In the genomic region with DNA sequence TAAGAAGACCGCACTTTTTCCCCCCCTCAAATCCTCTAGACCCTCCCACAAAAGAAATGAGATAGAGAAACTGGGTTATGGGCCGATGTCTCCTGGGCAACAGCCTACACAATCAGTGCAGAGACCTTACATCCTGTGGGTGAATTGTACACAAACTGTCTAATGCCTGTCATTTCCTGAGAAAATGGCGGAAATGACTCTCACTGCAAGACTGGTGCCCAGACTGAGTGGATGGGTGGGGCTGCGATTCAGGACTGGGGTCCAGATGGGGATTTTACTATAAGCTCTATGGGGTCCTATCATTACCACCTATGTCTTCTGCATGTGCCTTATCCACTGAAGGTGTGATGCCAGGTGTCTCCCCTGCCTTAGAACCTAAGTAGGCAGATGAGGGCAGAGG, we compare ENCODE assay signal across 18 mouse cellular contexts. TPM values are rescaled to one million over a fixed set of nuclear protein-coding genes. Genes with fewer than 3 reads are reported as not detected.
A peak's percentile ranks its signal among the peaks of the same experiment; 100 is the strongest.
DNase-seq lines count a peak whose midpoint lies in the region; ATAC-seq and TF ChIP-seq lines count a peak whose summit lies in the region.
"Had no signal": no experiment of that assay in that cellular context is flagged by ENCODE, and none has a peak within 500 bp of the region (broad histone marks: within the 10 kb centered on the region; RNA-seq: fewer than 3 reads in every experiment).

No protein-coding gene starts in this region.

- no peak for TF ChIP-seq CTCF in gastrocnemius, adult 2 months (IDR thresholded peaks at IDR 0.05)

- peak; percentile 45 to 46 for DNase-seq in spleen, postnatal 36 days (ENCODE audit: low spot score in 2 of 2)
- DNase-seq in spleen, postnatal 14 days (ENCODE audit: low spot score in 2 of 2), result no peak
- DNase-seq in gastrocnemius, adult 2 months, result no peak
- DNase-seq in heart, postnatal 14 days, result no peak
- DNase-seq: cerebellum, adult 18-20 months; heart, adult 11 months; kidney, adult 9 months; right cerebral cortex, postnatal 25 days had no signal

- H3K4me2 ChIP-seq in intestine, embryonic 15.5 days (replicated peaks), result no peak overlapping the region
- H3K4me2 ChIP-seq: hindbrain, embryonic 13.5 days; limb, embryonic 15.5 days; neural tube, embryonic 15.5 days had no signal

- H3K4me1 ChIP-seq in intestine, embryonic 15.5 days (replicated peaks), result no peaks in the 10 kb centered on the region; the same call in 1 of the 2 replicates
- H3K4me1 ChIP-seq: limb, embryonic 15.5 days; neural tube, embryonic 15.5 days had no signal

- intact Hi-C loops in gastrocnemius, adult 2 months (cut with DNase I), result no loop called here
- intact Hi-C loops in heart, postnatal 14 days (cut with DNase I), result no loop called here

- no peaks in the 10 kb centered on the region for H3K9me3 ChIP-seq in intestine, embryonic 15.5 days
- H3K9me3 ChIP-seq: hindbrain, embryonic 13.5 days; limb, embryonic 15.5 days; megakaryocyte, embryonic 14.5 days; neural tube, embryonic 15.5 days had no signal

- 70% methylated on average over 4 of the region's 4 CpGs for WGBS in intestine, embryonic 15.5 days

- peak; percentile 48 to 58 for ATAC-seq in hematopoietic stem cell, adult 5-6 weeks (replicated peaks in 1 of 2; ENCODE audit: insufficient read depth in 1 of 2, low FRiP score in 2 of 2, low TSS enrichment in 1 of 2, low read depth in 1 of 2, poor library complexity in 2 of 2, severe bottlenecking in 2 of 2)
- ATAC-seq in neutrophil, adult 5-6 weeks (ENCODE audit: extremely low read depth, insufficient number of reproducible peaks, low FRiP score, poor library complexity, severe bottlenecking), result peak; percentile 66
- ATAC-seq in intestine, embryonic 15.5 days, result no peak

- no peaks in the 10 kb centered on the region for H3K27me3 ChIP-seq in intestine, embryonic 15.5 days (replicated peaks)
- H3K27me3 ChIP-seq: hindbrain, embryonic 13.5 days; limb, embryonic 15.5 days; neural tube, embryonic 15.5 days had no signal

- H3K9ac ChIP-seq in intestine, embryonic 15.5 days, result no peak overlapping the region
- H3K9ac ChIP-seq: hindbrain, embryonic 13.5 days; limb, embryonic 15.5 days; neural tube, embryonic 15.5 days had no signal

- H3K36me3 ChIP-seq in intestine, embryonic 15.5 days, result no peaks in the 10 kb centered on the region
- H3K36me3 ChIP-seq: hindbrain, embryonic 13.5 days; limb, embryonic 15.5 days; neural tube, embryonic 15.5 days had no signal

- H3K4me3 ChIP-seq in gastrocnemius, adult 2 months, result no peak overlapping the region
- H3K4me3 ChIP-seq in intestine, embryonic 15.5 days (replicated peaks), result no peak overlapping the region
- H3K4me3 ChIP-seq: erythroblast, embryonic 14.5 days; hindbrain, embryonic 13.5 days; layer of hippocampus, adult 2 months; limb, embryonic 15.5 days; megakaryocyte, embryonic 14.5 days; neural tube, embryonic 15.5 days had no signal

- H3K27ac ChIP-seq in gastrocnemius, adult 2 months, result no peak overlapping the region
- no peak overlapping the region for H3K27ac ChIP-seq in intestine, embryonic 15.5 days
- H3K27ac ChIP-seq: hindbrain, embryonic 13.5 days; layer of hippocampus, adult 2 months; limb, embryonic 15.5 days; neural tube, embryonic 15.5 days had no signal

RNA-seq across cellular contexts. Expression of a gene that starts 1.9 kb away (rescaled TPM):
- 0.06 TPM in 1 of 2 replicates, not detected in the other for total RNA-seq in hematopoietic stem cell, adult 5-6 weeks (2017)
- total RNA-seq in neutrophil, adult 5-6 weeks (2017), result 3.1 and 3.3 TPM in 2 replicates
- total RNA-seq in gastrocnemius, adult 2 months (2021), result not detected
- 10.4 and 13.2 TPM in 2 replicates for polyA plus RNA-seq in intestine, embryonic 15.5 days (2015; fragmentation: Nextera tagmentation; extraction: Ambion mirVana)
- total RNA-seq in heart, postnatal 14 days (2021), result under 1 TPM in 1 of 2 experiments, not detected in 1; 0.12 TPM
- total RNA-seq: layer of hippocampus, adult 2 months had no signal
- polyA plus RNA-seq: erythroblast, embryonic 14.5 days had no signal

RNA-seq across cellular contexts. Expression of a gene that starts 25.0 kb away (rescaled TPM):
- not detected in 2 replicates for total RNA-seq in hematopoietic stem cell, adult 5-6 weeks (2017)
- total RNA-seq in neutrophil, adult 5-6 weeks (2017), result not detected in 2 replicates
- not detected for total RNA-seq in gastrocnemius, adult 2 months (2021)
- polyA plus RNA-seq in intestine, embryonic 15.5 days (2015; fragmentation: Nextera tagmentation; extraction: Ambion mirVana), result not detected in 2 replicates
- total RNA-seq in heart, postnatal 14 days (2021), result not detected
- total RNA-seq: layer of hippocampus, adult 2 months; left cerebral cortex, adult 8-10 months had no signal
- polyA plus RNA-seq: erythroblast, embryonic 14.5 days; hindbrain, embryonic 13.5 days; neural tube, embryonic 15.5 days had no signal

RNA-seq across cellular contexts. Expression of a gene that starts 30.1 kb away (rescaled TPM):
- total RNA-seq in hematopoietic stem cell, adult 5-6 weeks (2017), result 11.8 and 19.2 TPM in 2 replicates
- total RNA-seq in neutrophil, adult 5-6 weeks (2017), result 29.8 and 46.2 TPM in 2 replicates
- total RNA-seq in gastrocnemius, adult 2 months (2021), result 1 to 10 TPM; 4.1 to 4.9 TPM
- polyA plus RNA-seq in intestine, embryonic 15.5 days (2015; fragmentation: Nextera tagmentation; extraction: Ambion mirVana), result 25.3 and 27.4 TPM in 2 replicates
- total RNA-seq in heart, postnatal 14 days (2021), result 100 to 1,000 TPM; 151 to 165 TPM

Comparison
In these comparisons a context has a peak if more than half of its experiments do, and no peak if none do; other contexts are left out.
1. DNase-seq: peak in spleen, postnatal 36 days (2 of 2); none in spleen, postnatal 14 days (0 of 2), gastrocnemius, adult 2 months (single experiment) and heart, postnatal 14 days (0 of 2).